Mouse (Mus musculus) hindbrain, embryonic 16.5 days (tissue): Measurements from ENCODE around the gene Trpc7. TPM values are rescaled to one million over a fixed set of nuclear protein-coding genes. Genes with fewer than 3 reads are reported as not detected.

Experiments used
- ATAC-seq: fragments of 200-750 bp; cut with Nextera tagmentation; 2 replicates; pipeline ENCODE4 v1.8.0; 2017; ENCODE audit warnings: moderate TSS enrichment, moderate library complexity
- H3K27ac ChIP-seq: fragments of 300-500 bp; sonication (generic); 2 replicates; pipeline ENCODE4 v1.5.1; 2014; ENCODE audit warnings: low read depth, mild to moderate bottlenecking, control low read depth, low read length, moderate library complexity
- H3K27me3 ChIP-seq: fragments of 300-500 bp; sonication (generic); replicated peaks from 2 replicates; pipeline ENCODE4 v1.6.1; 2014; ENCODE audit warnings: low read length; ENCODE audit not compliant: control insufficient read depth, insufficient read depth
- H3K36me3 ChIP-seq: fragments of 300-500 bp; sonication (generic); 2 replicates; pipeline ENCODE4 v1.6.1; 2014; ENCODE audit warnings: mild to moderate bottlenecking, low read length, moderate library complexity, mixed read lengths; ENCODE audit not compliant: control insufficient read depth, insufficient read depth
- H3K4me1 ChIP-seq: fragments of 300-500 bp; sonication (generic); 2 replicates; pipeline ENCODE4 v1.6.1; 2014; ENCODE audit warnings: low read depth, low read length; ENCODE audit not compliant: control insufficient read depth, insufficient read depth
- H3K4me2 ChIP-seq: fragments of 300-500 bp; sonication (generic); 2 replicates; pipeline ENCODE4 v1.6.1; 2014; ENCODE audit warnings: mild to moderate bottlenecking, low read length, control low read depth, moderate library complexity
- H3K4me3 ChIP-seq: fragments of 300-500 bp; sonication (generic); 2 replicates; pipeline ENCODE4 v1.5.1; 2014; ENCODE audit warnings: mild to moderate bottlenecking, low read length, control low read depth, moderate library complexity
- H3K9ac ChIP-seq: fragments of 300-500 bp; sonication (generic); 2 replicates; pipeline ENCODE4 v1.6.1; 2014; ENCODE audit warnings: low read depth, mild to moderate bottlenecking, control low read depth, low read length, moderate library complexity
- H3K9me3 ChIP-seq: fragments of 300-500 bp; sonication (generic); 2 replicates; pipeline ENCODE4 v1.6.1; 2014; ENCODE audit warnings: mild to moderate bottlenecking, low read length, moderate library complexity; ENCODE audit not compliant: control insufficient read depth
- WGBS: fragments of 180-500 bp; shearing (Covaris S2); extraction: QIAGEN DNeasy Blood & Tissue Kit; methylation state at CpG from one replicate; pipeline ENCODE4 v1.1.7; 2014; 5-methylcytosine and 5-hydroxymethylcytosine counted together
- polyA plus RNA-seq: library from polyadenylated mRNA; unstranded; fragments of >200 nt; fragmentation: Nextera tagmentation; extraction: Ambion mirVana; gene quantifications from 2 replicates; pipeline ENCODE4 v1.2.1, GENCODE M21; 2015

Trpc7 gene
- polyA plus RNA-seq: 5.2 and 6.3 TPM in 2 replicates

- Histone ChIP-seq H3K9ac (peak within 1 kb of the TSS; percentile 47), H3K4me1 (no peaks in the 10 kb centered on the region; the same call in 1 of the 2 replicates), H3K27ac (peak within 1 kb of the TSS; percentile 41), H3K9me3 (no peaks in the 10 kb centered on the region), H3K4me3 (peak within 1 kb of the TSS; percentile 41), H3K27me3 (no peaks in the 10 kb centered on the region; the same call in 1 of the 2 replicates), H3K36me3 (no peaks in the 10 kb centered on the region), H3K4me2 (peak within 1 kb of the TSS; percentile 51)
- WGBS: 69% methylated on average over 3 of the region's 3 CpGs
- ATAC-seq: no peak
Measured at GRCm38 (mm10) chr13:56895893-56896292, at the start of gene Trpc7. Trpc7 (minus strand) TSS chr13:56895993.

GRCm38 (mm10) chr13:56939261-56939660 lies 43.5 kb upstream of the Trpc7 start:
- Histone ChIP-seq H3K4me2 (no peak overlapping the region), H3K4me1 (no peaks in the 10 kb centered on the region), H3K9me3 (0 out of 2 replicates have a peak, but pooled peaks cover 4% of the 10 kb centered on the region), H3K36me3 (no peaks in the 10 kb centered on the region), H3K27me3 (no peaks in the 10 kb centered on the region), H3K9ac (no peak overlapping the region), H3K4me3 (no peak overlapping the region), H3K27ac (no peak overlapping the region)
- WGBS: 90% methylated on average over 11 of the region's 11 CpGs
- ATAC-seq: no peak

GRCm38 (mm10) chr13:56933832-56934510 lies 38.2 kb upstream of the Trpc7 start:
- Histone ChIP-seq H3K36me3 (no peaks in the 10 kb centered on the region), H3K27ac (no peak overlapping the region), H3K4me3 (no peak overlapping the region), H3K9me3 (no peaks in the 10 kb centered on the region), H3K4me2 (no peak overlapping the region), H3K9ac (no peak overlapping the region), H3K27me3 (no peaks in the 10 kb centered on the region), H3K4me1 (no peaks in the 10 kb centered on the region)
- 0 out of 2 replicates have a peak, but pooled peaks have one; percentile 20 for ATAC-seq
- WGBS: 41% methylated on average over 11 of the region's 11 CpGs

GRCm38 (mm10) chr13:56930421-56930820 lies 34.6 kb upstream of the Trpc7 start:
- Histone ChIP-seq H3K9ac (no peak overlapping the region), H3K9me3 (no peaks in the 10 kb centered on the region), H3K4me1 (no peaks in the 10 kb centered on the region), H3K27me3 (no peaks in the 10 kb centered on the region), H3K4me3 (no peak overlapping the region), H3K36me3 (no peaks in the 10 kb centered on the region), H3K4me2 (no peak overlapping the region), H3K27ac (no peak overlapping the region)
- 93% methylated on average over 2 of the region's 2 CpGs for WGBS
- no peak for ATAC-seq

- Histone ChIP-seq H3K9ac (no peak overlapping the region), H3K9me3 (no peaks in the 10 kb centered on the region), H3K36me3 (no peaks in the 10 kb centered on the region), H3K27ac (no peak overlapping the region), H3K4me3 (no peak overlapping the region), H3K4me1 (no peaks in the 10 kb centered on the region), H3K27me3 (no peaks in the 10 kb centered on the region), H3K4me2 (no peak overlapping the region)
- no peak for ATAC-seq
- 85% methylated on average over 2 of the region's 2 CpGs for WGBS
Measured at GRCm38 (mm10) chr13:56922976-56923375, 27.2 kb upstream of the Trpc7 start.

GRCm38 (mm10) chr13:56921251-56921650 lies 25.5 kb upstream of the Trpc7 start:
- Histone ChIP-seq H3K9ac (no peak overlapping the region), H3K4me2 (no peak overlapping the region), H3K9me3 (no peaks in the 10 kb centered on the region), H3K36me3 (no peaks in the 10 kb centered on the region), H3K27me3 (no peaks in the 10 kb centered on the region), H3K4me3 (no peak overlapping the region), H3K4me1 (no peaks in the 10 kb centered on the region), H3K27ac (no peak overlapping the region)
- no peak for ATAC-seq
- 46% methylated on average over 3 of the region's 3 CpGs for WGBS

GRCm38 (mm10) chr13:56914721-56915120 lies 18.9 kb upstream of the Trpc7 start:
- Histone ChIP-seq H3K9ac (no peak overlapping the region), H3K4me3 (no peak overlapping the region), H3K9me3 (no peaks in the 10 kb centered on the region), H3K27ac (no peak overlapping the region), H3K36me3 (no peaks in the 10 kb centered on the region), H3K4me1 (no peaks in the 10 kb centered on the region), H3K4me2 (no peak overlapping the region), H3K27me3 (no peaks in the 10 kb centered on the region)
- 77% methylated on average over 7 of the region's 7 CpGs for WGBS
- no peak for ATAC-seq

- H3K27me3 ChIP-seq: no peaks in the 10 kb centered on the region
- H3K9me3 ChIP-seq: no peaks in the 10 kb centered on the region
- no peak overlapping the region for H3K9ac ChIP-seq
- no peaks in the 10 kb centered on the region for H3K36me3 ChIP-seq
- H3K4me2 ChIP-seq: no peak overlapping the region
- no peak overlapping the region for H3K4me3 ChIP-seq
- 63% methylated on average over 12 of the region's 12 CpGs for WGBS
- no peaks in the 10 kb centered on the region for H3K4me1 ChIP-seq
- no peak for ATAC-seq
- no peak overlapping the region for H3K27ac ChIP-seq
Measured at GRCm38 (mm10) chr13:56911093-56911492, 15.3 kb upstream of the Trpc7 start.

GRCm38 (mm10) chr13:56895386-56895785 lies 407 bp downstream of the Trpc7 start:
- Histone ChIP-seq H3K4me2 (peak overlapping the region; percentile 51), H3K27me3 (no peaks in the 10 kb centered on the region; the same call in 1 of the 2 replicates), H3K9me3 (no peaks in the 10 kb centered on the region), H3K9ac (peak overlapping the region; percentile 47), H3K4me1 (no peaks in the 10 kb centered on the region; the same call in 1 of the 2 replicates), H3K27ac (peak overlapping the region; percentile 41), H3K4me3 (peak overlapping the region; percentile 41), H3K36me3 (no peaks in the 10 kb centered on the region)
- 1% methylated on average over 17 of the region's 17 CpGs for WGBS
- ATAC-seq: peak; percentile 50; the same call in 1 of the 2 replicates
